Mouse (Mus musculus) frontal cortex, postnatal 25 days (tissue): ENCODE data around the gene Sppl2c.

Experiments
- DNase-seq, 2 experiments: peaks; one replicate each; pipeline ENCODE4 v3.0.0; 2022; ENCODE audit warnings: low spot score in 2 of 2

Gene Sppl2c

DNA sequence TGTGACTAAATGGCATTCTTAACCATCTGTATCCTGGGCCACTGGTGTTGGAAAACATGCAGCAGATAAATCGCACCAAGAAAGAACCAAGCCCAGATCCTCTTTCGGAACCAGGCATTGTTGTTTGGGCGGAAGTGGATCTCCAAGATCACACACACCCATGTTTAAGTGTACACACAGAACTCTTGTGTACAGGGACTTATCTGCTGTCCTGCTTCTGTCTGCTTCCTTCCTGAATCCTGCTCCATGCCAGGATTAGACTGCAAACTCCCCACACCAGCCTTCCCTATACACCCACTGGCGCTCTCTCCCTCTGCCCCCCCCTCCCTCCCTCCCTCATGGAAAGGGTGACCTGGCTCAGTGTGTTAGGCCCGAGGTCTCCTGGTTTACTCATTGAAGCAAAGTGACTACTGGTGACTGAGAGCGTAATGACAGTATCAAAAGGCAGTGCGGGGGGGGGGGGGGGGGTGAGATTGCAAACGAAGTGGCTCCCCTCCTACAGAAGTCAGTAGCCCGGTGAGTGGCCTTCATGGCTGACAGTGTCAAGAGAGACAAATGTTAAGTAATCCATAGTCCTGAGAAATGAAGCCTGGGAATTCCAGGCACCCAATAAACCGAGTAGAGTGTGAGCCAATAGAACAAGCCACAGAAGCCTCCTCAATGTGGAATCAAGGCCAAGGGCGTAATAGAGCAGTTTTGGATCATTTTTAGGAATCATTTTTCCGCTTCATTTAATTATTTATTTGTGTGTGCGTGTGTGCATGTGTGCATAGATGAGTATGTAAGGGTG, 52.0 kb downstream of the Sppl2c start:
- DNase-seq = no peak
